Mouse (Mus musculus) fibroblast of lung, adult 2 months (primary cell): ENCODE results near the gene Cfap36.

Experiments
- DNase-seq: peaks from one replicate; pipeline ENCODE4 v3.0.0-alpha.2; 2011; ENCODE audit warnings: low read depth

The Cfap36 gene

GRCm38 (mm10) chr11:29246883-29247650, at the start of gene Cfap36:
Gene Cfap36, minus strand, starts transcription at chr11:29247409.
- peak; percentile 94 for DNase-seq

- DNase-seq, result no peak
Observed at GRCm38 (mm10) chr11:29287305-29287704, 40.1 kb upstream of the Cfap36 start.

GRCm38 (mm10) chr11:29286040-29286439, 38.8 kb upstream of the Cfap36 start:
- DNase-seq, result no peak

- no peak for DNase-seq
Observed at GRCm38 (mm10) chr11:29274758-29275157, 27.5 kb upstream of the Cfap36 start.

GRCm38 (mm10) chr11:29267824-29268223, 20.6 kb upstream of the Cfap36 start:
- no peak for DNase-seq

- no peak for DNase-seq
Observed at GRCm38 (mm10) chr11:29254643-29255042, 7.4 kb upstream of the Cfap36 start.

GRCm38 (mm10) chr11:29248386-29248785, 1.2 kb upstream of the Cfap36 start:
- DNase-seq, result no peak

GRCm38 (mm10) chr11:29247725-29248124, 516 bp upstream of the Cfap36 start:
- no peak for DNase-seq

GRCm38 (mm10) chr11:29245988-29246387, 1.2 kb downstream of the Cfap36 start:
- no peak for DNase-seq

GRCm38 (mm10) chr11:29241961-29242360, 5.2 kb downstream of the Cfap36 start:
- DNase-seq, result no peak

GRCm38 (mm10) chr11:29239353-29239752, 7.9 kb downstream of the Cfap36 start:
- no peak for DNase-seq

GRCm38 (mm10) chr11:29238551-29238950, 8.7 kb downstream of the Cfap36 start:
- DNase-seq, result no peak

GRCm38 (mm10) chr11:29238047-29238446, 9.2 kb downstream of the Cfap36 start:
- no peak for DNase-seq

GRCm38 (mm10) chr11:29237364-29237763, 9.8 kb downstream of the Cfap36 start:
- DNase-seq, result no peak

- DNase-seq, result no peak
Observed at GRCm38 (mm10) chr11:29233569-29233968, 13.6 kb downstream of the Cfap36 start.

- no peak for DNase-seq
Observed at GRCm38 (mm10) chr11:29228957-29229356, 18.3 kb downstream of the Cfap36 start.

GRCm38 (mm10) chr11:29224754-29225153, 22.5 kb downstream of the Cfap36 start:
- DNase-seq, result no peak

GRCm38 (mm10) chr11:29222310-29222709, 24.9 kb downstream of the Cfap36 start:
- no peak for DNase-seq

- DNase-seq, result no peak
Observed at GRCm38 (mm10) chr11:29219055-29219454, 28.2 kb downstream of the Cfap36 start.

GRCm38 (mm10) chr11:29216196-29216595, 31.0 kb downstream of the Cfap36 start:
- DNase-seq, result no peak

GRCm38 (mm10) chr11:29209774-29210173, 37.4 kb downstream of the Cfap36 start:
- no peak for DNase-seq

- no peak for DNase-seq
Observed at GRCm38 (mm10) chr11:29203653-29204052, 43.6 kb downstream of the Cfap36 start.

- no peak for DNase-seq
Observed at GRCm38 (mm10) chr11:29188981-29189380, 58.2 kb downstream of the Cfap36 start.

GRCm38 (mm10) chr11:29181751-29182150, 65.5 kb downstream of the Cfap36 start:
- DNase-seq, result no peak
